Mouse (Mus musculus): ENCODE results near the gene Aqp6.

The Aqp6 gene

DNA sequence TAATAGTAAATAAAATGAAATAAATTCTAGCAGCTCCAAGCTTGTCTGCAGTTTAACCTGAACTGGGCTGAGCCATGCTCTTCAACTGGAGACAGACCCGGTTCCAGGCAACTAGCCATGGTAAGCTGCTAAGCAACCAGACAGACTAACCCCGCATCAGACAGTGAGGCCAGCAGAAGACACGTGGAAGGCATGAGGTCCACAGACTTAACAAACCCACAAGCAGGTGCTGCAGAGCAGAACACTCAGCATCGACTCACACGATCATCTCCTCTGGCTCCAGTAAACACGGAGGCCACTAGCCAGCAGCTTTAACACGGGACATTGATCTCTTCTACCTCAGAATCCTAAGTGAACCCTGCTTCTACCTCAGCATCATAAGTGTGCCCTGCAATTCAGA, 43.6 kb downstream of the Aqp6 start:
- peak; percentile 79 for DNase-seq (ENCODE audit: low read depth, low spot score)

DNA sequence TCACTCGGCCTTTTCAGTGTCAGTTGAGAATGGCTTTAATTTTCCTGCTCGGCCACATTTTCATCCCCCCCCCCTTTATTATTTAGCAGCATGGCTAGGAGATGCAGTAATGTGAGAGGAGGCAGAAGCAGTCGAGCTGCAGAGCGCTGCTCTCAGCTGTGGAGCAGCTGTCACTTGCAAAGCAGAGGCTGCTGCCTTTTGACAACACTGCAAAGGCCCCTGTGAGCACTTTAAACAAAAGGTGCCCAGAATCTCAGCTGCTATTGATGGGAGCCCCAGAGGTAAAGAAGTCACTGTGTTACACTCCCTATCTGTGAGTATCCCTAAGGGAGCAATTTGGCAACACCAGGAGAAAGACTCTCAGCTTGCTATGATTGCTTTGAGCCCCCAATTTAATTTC, 47.1 kb downstream of the Aqp6 start:
- no peak for DNase-seq (ENCODE audit: low read depth, low spot score)

DNA sequence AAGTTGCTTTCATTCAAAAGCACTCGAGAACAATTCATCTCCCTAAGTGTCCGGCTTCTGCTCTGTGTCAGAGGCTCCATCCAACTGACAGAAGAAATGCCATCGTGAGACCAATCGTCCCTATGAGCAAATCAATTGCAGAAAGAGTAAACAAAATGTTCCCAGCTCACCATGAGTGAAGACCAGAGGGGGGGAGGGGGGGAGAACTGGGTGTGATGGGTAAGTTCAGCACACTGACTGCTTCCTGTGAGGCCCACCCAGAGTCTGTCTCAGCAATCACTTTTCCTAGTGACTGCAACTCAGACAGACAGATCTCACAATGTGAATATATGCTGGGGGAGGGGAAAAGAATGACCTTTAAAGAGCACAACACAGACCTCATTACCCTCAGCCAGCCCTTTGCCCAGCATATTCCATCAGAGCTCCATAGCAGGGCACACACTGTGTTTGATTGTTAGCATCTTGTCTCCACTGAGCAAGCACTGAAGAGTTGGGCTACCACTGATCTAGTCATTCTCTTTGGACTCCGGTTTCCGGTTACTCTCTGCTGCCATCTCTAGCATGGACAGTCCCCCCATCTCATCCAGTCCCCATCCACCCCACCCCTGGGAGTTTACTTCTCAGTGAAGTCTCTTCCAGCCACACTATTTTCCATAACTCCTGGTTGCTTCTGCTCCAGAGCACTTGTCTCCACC, 48.0 kb downstream of the Aqp6 start:
- no peak for DNase-seq (ENCODE audit: low read depth, low spot score)

DNA sequence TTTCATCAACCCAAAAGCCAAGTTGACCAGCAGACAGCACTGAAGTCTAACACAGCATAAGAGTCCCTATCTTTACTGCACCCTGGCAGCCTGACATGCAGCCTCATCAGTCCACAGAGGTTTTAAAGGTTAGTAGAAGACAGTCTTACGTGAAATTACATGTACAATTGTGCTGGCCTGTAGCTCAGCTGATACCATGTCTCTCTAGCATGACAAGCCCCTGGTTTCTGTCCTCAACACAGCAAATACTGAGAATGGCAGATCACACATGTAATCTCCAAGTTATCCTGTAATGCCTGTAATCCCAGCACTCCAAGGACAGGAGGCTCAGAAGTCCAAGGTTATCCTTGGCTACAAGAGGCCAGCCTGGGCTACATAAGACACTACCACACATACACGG, 49.1 kb downstream of the Aqp6 start:
- no peak for DNase-seq (ENCODE audit: low read depth, low spot score)

DNA sequence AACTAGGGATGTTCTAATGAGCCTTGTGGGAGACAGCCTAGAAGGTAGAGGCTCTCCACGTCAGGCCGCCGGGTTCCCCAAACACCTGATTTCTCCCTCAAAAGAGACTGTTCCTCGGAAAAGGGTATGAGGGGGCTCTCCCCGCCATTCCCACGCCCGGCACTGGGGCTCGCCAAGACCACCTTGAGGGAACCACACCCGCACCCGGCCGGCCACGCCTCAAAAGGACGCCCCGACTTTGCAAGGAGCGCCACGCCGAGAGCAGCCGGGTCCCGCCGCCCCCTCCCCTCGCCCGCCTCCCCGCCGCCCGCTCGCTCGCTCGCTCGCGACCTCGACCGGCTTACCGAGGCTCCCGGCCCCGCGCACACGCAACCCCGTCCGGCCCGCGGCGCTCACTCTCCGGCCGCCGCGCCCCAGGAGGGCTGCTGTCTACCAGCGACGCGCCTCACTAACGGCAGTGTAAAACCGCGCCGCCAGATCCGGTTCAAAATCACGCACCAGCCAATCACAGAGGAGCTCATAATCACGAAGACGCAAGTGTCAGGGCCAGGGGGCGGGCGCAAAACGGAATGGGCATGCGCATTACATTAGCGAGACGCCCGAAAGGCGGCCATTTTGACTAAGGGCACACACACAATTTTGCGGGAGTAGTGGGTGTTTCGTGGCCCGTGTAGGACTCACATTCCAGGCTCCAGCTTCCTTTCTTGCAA, 50.1 kb downstream of the Aqp6 start, which contains the start of gene Racgap1:
Gene Racgap1, minus strand, starts transcription at position 494 of the 710 bp plus-strand sequence.
- peak; percentile 98 for DNase-seq (ENCODE audit: low read depth, low spot score)

DNA sequence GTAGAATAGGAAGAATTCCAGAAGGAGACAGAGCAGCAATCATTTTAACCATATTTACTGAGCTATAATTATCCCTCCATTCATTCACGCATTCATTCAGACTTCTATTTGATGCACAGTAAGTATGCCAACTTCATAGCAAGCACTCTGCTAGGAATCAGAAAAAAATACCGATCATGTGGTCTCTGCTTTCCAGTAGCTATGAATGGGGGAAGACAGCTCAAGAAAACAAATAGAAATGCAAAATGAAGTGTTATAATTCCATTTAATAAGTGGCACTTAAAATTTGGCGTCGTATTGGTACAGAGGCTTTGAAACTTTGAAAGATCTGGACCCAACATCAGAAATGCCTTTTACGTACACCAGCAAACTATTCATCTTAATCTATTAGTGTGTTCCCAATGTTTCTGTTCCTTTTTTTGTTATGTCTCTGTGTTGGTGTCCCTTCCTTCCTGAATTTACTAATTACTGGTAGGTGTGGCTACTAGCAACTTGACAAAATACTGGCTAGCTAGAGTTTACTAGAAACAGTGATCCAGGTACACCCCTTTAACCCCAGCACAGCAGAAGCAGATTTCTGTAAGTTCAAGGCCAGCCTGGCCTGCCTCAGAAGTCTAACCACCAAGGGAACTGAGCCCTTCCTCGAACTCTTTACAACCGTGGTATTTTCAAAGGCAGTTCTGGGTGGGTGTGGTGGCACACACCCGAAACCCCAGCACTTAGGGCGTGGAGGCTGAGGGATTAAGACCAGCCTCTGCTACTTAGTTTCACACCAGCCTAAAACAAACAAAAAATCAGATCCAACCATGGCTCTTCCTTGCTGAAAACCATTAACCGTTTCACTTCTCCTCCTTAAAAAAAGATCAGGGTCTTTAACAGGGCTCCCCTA, 51.0 kb downstream of the Aqp6 start:
- no peak for DNase-seq (ENCODE audit: low read depth, low spot score)

DNA sequence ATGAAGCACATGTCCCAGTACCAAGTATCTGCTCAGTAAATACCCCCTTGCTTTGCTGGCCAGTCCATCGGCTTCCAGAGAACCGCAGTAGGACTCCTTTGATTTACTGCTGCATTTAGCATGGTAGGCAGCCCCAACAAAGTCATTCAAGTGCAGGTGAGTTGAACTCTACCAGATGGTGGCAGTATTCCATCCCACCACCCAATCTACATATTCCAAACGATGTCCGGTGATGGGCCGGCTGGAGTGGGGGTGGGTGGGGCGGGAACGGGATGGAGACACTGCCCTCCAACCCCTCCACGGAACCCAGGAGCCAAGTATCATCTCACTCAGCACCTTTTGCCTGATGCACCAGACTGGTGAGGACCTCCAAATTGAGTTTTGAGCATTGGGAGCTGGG, 52.1 kb downstream of the Aqp6 start:
- peak; percentile 65 for DNase-seq (ENCODE audit: low read depth, low spot score)

DNA sequence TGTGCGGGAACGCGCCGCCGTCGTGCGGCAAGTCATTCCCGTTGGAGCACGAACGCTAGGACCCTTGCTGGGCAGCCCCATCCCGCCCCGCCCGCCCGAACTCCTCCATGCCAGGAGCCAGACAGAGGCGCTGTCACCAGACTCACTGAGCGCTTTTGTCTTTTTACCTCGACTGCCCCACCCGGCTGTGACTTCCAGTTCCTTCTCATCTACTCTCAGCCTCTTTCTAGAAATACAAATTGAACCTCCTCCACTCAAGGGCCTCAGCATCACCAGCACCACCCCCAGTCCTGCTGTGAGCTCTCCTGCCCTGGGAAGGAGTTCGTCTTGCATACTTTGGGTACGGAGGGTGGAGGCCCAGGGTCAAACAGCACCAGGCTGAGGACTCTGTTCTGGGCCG, 52.7 kb downstream of the Aqp6 start:
- peak; percentile 52 for DNase-seq (ENCODE audit: low read depth, low spot score)

All from brain, adult 2 months (tissue).